15 mouse cellular contexts compared by ENCODE assay signal in the genomic region with DNA sequence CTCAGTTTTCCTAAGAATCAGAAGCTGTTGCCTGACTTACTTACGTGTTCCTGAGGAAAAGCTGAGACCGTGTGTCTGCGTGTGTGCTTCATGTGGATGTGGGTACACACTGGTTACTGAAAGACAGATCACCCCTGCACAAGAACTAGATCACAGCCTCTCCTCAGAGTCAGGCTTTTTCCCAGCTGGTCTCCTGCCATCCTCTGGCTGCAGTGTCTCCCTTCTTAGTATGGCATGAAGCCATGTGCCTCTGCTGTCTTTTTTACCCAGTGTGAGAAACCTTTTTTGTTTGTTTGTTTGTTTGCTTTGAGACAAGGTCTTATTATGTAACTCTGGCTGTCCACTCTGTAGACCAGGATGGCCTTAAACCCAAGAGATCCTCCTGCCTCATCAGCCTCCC. TPM values are rescaled to one million over a fixed set of nuclear protein-coding genes. Genes with fewer than 3 reads are reported as not detected.
DNase-seq lines count a peak whose midpoint lies in the region; ATAC-seq and TF ChIP-seq lines count a peak whose summit lies in the region.
"Had no signal": no experiment of that assay in that cellular context is flagged by ENCODE, and none has a peak within 500 bp of the region (broad histone marks: within the 10 kb centered on the region; RNA-seq: fewer than 3 reads in every experiment).

No protein-coding gene starts in this region.

- H3K27me3 ChIP-seq in erythroblast, embryonic 14.5 days (ENCODE audit: control insufficient read depth), result peaks cover 8% of the 10 kb centered on the region
- H3K27me3 ChIP-seq in lung, embryonic 14.5 days (ENCODE audit: insufficient read depth, low read length), result no peaks in the 10 kb centered on the region
- H3K27me3 ChIP-seq in forebrain, postnatal 0 days (ENCODE audit: insufficient read depth, low read length), result no peaks in the 10 kb centered on the region
- H3K27me3 ChIP-seq in midbrain, embryonic 15.5 days (replicated peaks), result no peaks in the 10 kb centered on the region
- H3K27me3 ChIP-seq: embryonic facial prominence, embryonic 15.5 days had no signal

- 87% methylated on average over 3 of the region's 3 CpGs for WGBS in lung, embryonic 14.5 days
- 85% methylated on average over 3 of the region's 3 CpGs for WGBS in forebrain, postnatal 0 days
- 95% methylated on average over 3 of the region's 3 CpGs for WGBS in midbrain, embryonic 15.5 days

- peak overlapping the region; percentile 94 for H3K4me3 ChIP-seq in erythroblast, embryonic 14.5 days (replicated peaks)
- H3K4me3 ChIP-seq in lung, embryonic 14.5 days (ENCODE audit: low read depth, low read length), result no peak overlapping the region
- H3K4me3 ChIP-seq in forebrain, postnatal 0 days (ENCODE audit: low read depth, low read length), result no peak overlapping the region
- no peak overlapping the region for H3K4me3 ChIP-seq in midbrain, embryonic 15.5 days

- H3K9ac ChIP-seq in lung, embryonic 14.5 days, result no peak overlapping the region
- no peak overlapping the region for H3K9ac ChIP-seq in forebrain, postnatal 0 days
- H3K9ac ChIP-seq in midbrain, embryonic 15.5 days, result no peak overlapping the region
- H3K9ac ChIP-seq: embryonic facial prominence, embryonic 15.5 days had no signal

- H3K4me1 ChIP-seq in erythroblast, embryonic 14.5 days (ENCODE audit: control insufficient read depth), result peaks cover 75% of the 10 kb centered on the region
- no peaks in the 10 kb centered on the region for H3K4me1 ChIP-seq in lung, embryonic 14.5 days (ENCODE audit: insufficient read depth)
- H3K4me1 ChIP-seq in forebrain, postnatal 0 days (ENCODE audit: insufficient read depth), result peaks cover 12% of the 10 kb centered on the region; the same call in 1 of the 2 replicates
- H3K4me1 ChIP-seq in midbrain, embryonic 15.5 days, result peaks cover 56% of the 10 kb centered on the region

- H3K9me3 ChIP-seq in erythroblast, embryonic 14.5 days (ENCODE audit: control insufficient read depth, low read length), result no peaks in the 10 kb centered on the region
- no peaks in the 10 kb centered on the region for H3K9me3 ChIP-seq in lung, embryonic 14.5 days (ENCODE audit: low read depth, low read length)
- no peaks in the 10 kb centered on the region for H3K9me3 ChIP-seq in forebrain, postnatal 0 days (ENCODE audit: low read length)
- H3K9me3 ChIP-seq in midbrain, embryonic 15.5 days, result no peaks in the 10 kb centered on the region
- H3K9me3 ChIP-seq: embryonic facial prominence, embryonic 15.5 days had no signal

- TF ChIP-seq CTCF in lung, embryonic 14.5 days (IDR thresholded peaks at IDR 0.05; ENCODE audit: low read depth), result no peak
- no peak for TF ChIP-seq CTCF in forebrain, postnatal 0 days (IDR thresholded peaks at IDR 0.05; ENCODE audit: low read depth)

- no peak for ATAC-seq in erythroblast, adult 5-6 weeks (replicated peaks; ENCODE audit: low FRiP score, poor library complexity, severe bottlenecking)
- ATAC-seq in lung, embryonic 14.5 days (ENCODE audit: insufficient read depth), result no peak
- no peak for ATAC-seq in forebrain, postnatal 0 days
- no peak for ATAC-seq in midbrain, embryonic 15.5 days (replicated peaks)
- ATAC-seq: intestine, embryonic 16.5 days had no signal

- no peak overlapping the region for H3K27ac ChIP-seq in lung, embryonic 14.5 days (ENCODE audit: low read depth)
- no peak overlapping the region for H3K27ac ChIP-seq in forebrain, postnatal 0 days (ENCODE audit: low read depth, low read length)
- H3K27ac ChIP-seq in midbrain, embryonic 15.5 days, result no peak overlapping the region
- H3K27ac ChIP-seq: embryonic facial prominence, embryonic 15.5 days; macrophage had no signal

- H3K4me2 ChIP-seq in lung, embryonic 14.5 days, result 0 out of 2 replicates have a peak overlapping the region, but pooled peaks have one; percentile 4
- peak overlapping the region; percentile 49; the same call in 1 of the 2 replicates for H3K4me2 ChIP-seq in forebrain, postnatal 0 days (ENCODE audit: low read depth)
- H3K4me2 ChIP-seq in midbrain, embryonic 15.5 days, result peak overlapping the region; percentile 69; the same call in 1 of the 2 replicates

- H3K36me3 ChIP-seq in erythroblast, embryonic 14.5 days (ENCODE audit: control insufficient read depth), result peaks cover 57% of the 10 kb centered on the region
- 0 out of 2 replicates have a peak, but pooled peaks cover 3% of the 10 kb centered on the region for H3K36me3 ChIP-seq in lung, embryonic 14.5 days (ENCODE audit: insufficient read depth)
- no peaks in the 10 kb centered on the region for H3K36me3 ChIP-seq in forebrain, postnatal 0 days (ENCODE audit: insufficient read depth)
- H3K36me3 ChIP-seq in midbrain, embryonic 15.5 days (replicated peaks), result no peaks in the 10 kb centered on the region
- H3K36me3 ChIP-seq: embryonic facial prominence, embryonic 15.5 days had no signal

- no peak for DNase-seq in lung, embryonic 14.5 days
- no peak for DNase-seq in lung, adult 18-20 months
- no peak for DNase-seq in forebrain, postnatal 0 days
- no peak for DNase-seq in kidney, adult 11 months
- DNase-seq in adrenal gland, postnatal 25 days, result no peak
- DNase-seq: right cerebral cortex, postnatal 14 days; thymus, postnatal 36 days had no signal

RNA-seq across cellular contexts. Expression of a gene that starts 2.0 kb away (rescaled TPM):
- polyA plus RNA-seq in erythroblast, embryonic 14.5 days (2012), result 71.6 and 80.5 TPM in 2 replicates
- 473 and 508 TPM in 2 replicates for total RNA-seq in erythroblast, adult 5-6 weeks (2015; ENCODE audit: low replicate concordance)
- total RNA-seq in erythroblast, adult 5-6 weeks (2017; ENCODE audit: low replicate concordance), result 800 and 935 TPM in 2 replicates
- polyA plus RNA-seq in lung, embryonic 14.5 days (2014; fragmentation: Nextera tagmentation; extraction: Ambion mirVana), result 17.4 and 22.8 TPM in 2 replicates
- 81.3 and 94.1 TPM in 2 replicates for total RNA-seq in forebrain, postnatal 0 days (2014; rRNA removed)
- 26.6 and 32.1 TPM in 2 replicates for polyA plus RNA-seq in forebrain, postnatal 0 days (2015; fragmentation: Nextera tagmentation; extraction: Ambion mirVana)
- 31.4 and 36.6 TPM in 2 replicates for polyA plus RNA-seq in midbrain, embryonic 15.5 days (2015; fragmentation: Nextera tagmentation; extraction: Ambion mirVana)
- 32.7 and 34.1 TPM in 2 replicates for total RNA-seq in adrenal gland, postnatal 25 days (2021)

RNA-seq across cellular contexts. Expression of a gene that starts 7.0 kb away (rescaled TPM):
- polyA plus RNA-seq in erythroblast, embryonic 14.5 days (2012), result not detected in 2 replicates
- total RNA-seq in erythroblast, adult 5-6 weeks (2015; ENCODE audit: low replicate concordance), result not detected in 2 replicates
- total RNA-seq in erythroblast, adult 5-6 weeks (2017; ENCODE audit: low replicate concordance), result not detected in 2 replicates
- polyA plus RNA-seq in lung, embryonic 14.5 days (2014; fragmentation: Nextera tagmentation; extraction: Ambion mirVana), result not detected in 2 replicates
- total RNA-seq in forebrain, postnatal 0 days (2014; rRNA removed), result 0.31 and 0.62 TPM in 2 replicates
- 0.88 and 0.89 TPM in 2 replicates for polyA plus RNA-seq in forebrain, postnatal 0 days (2015; fragmentation: Nextera tagmentation; extraction: Ambion mirVana)
- 0.33 and 0.45 TPM in 2 replicates for polyA plus RNA-seq in midbrain, embryonic 15.5 days (2015; fragmentation: Nextera tagmentation; extraction: Ambion mirVana)
- total RNA-seq in adrenal gland, postnatal 25 days (2021), result not detected in 2 replicates
- total RNA-seq: gastrocnemius, adult 8-10 months had no signal
- polyA plus RNA-seq: embryonic facial prominence, embryonic 15.5 days; intestine, embryonic 16.5 days; large intestine, adult 2 months; macrophage had no signal

RNA-seq across cellular contexts. Expression of a gene that starts 47.5 kb away (rescaled TPM):
- 1.6 and 1.8 TPM in 2 replicates for polyA plus RNA-seq in erythroblast, embryonic 14.5 days (2012)
- total RNA-seq in erythroblast, adult 5-6 weeks (2015; ENCODE audit: low replicate concordance), result 2.3 and 5.0 TPM in 2 replicates
- total RNA-seq in erythroblast, adult 5-6 weeks (2017; ENCODE audit: low replicate concordance), result 2.8 and 3.2 TPM in 2 replicates
- 8.9 and 9.8 TPM in 2 replicates for polyA plus RNA-seq in lung, embryonic 14.5 days (2014; fragmentation: Nextera tagmentation; extraction: Ambion mirVana)
- 1.6 and 1.9 TPM in 2 replicates for total RNA-seq in forebrain, postnatal 0 days (2014; rRNA removed)
- polyA plus RNA-seq in forebrain, postnatal 0 days (2015; fragmentation: Nextera tagmentation; extraction: Ambion mirVana), result 0.75 and 0.97 TPM in 2 replicates
- polyA plus RNA-seq in midbrain, embryonic 15.5 days (2015; fragmentation: Nextera tagmentation; extraction: Ambion mirVana), result 0.83 TPM in 2 replicates
- 17.7 and 24.6 TPM in 2 replicates for total RNA-seq in adrenal gland, postnatal 25 days (2021)

RNA-seq across cellular contexts. Expression of a gene that starts 48.6 kb away (rescaled TPM):
- polyA plus RNA-seq in erythroblast, embryonic 14.5 days (2012), result 13.6 and 14.3 TPM in 2 replicates
- 14.2 and 15.9 TPM in 2 replicates for total RNA-seq in erythroblast, adult 5-6 weeks (2015; ENCODE audit: low replicate concordance)
- 45.3 and 46.3 TPM in 2 replicates for total RNA-seq in erythroblast, adult 5-6 weeks (2017; ENCODE audit: low replicate concordance)
- polyA plus RNA-seq in lung, embryonic 14.5 days (2014; fragmentation: Nextera tagmentation; extraction: Ambion mirVana), result 4.0 and 5.5 TPM in 2 replicates
- 12.7 and 13.8 TPM in 2 replicates for total RNA-seq in forebrain, postnatal 0 days (2014; rRNA removed)
- 8.7 and 10.2 TPM in 2 replicates for polyA plus RNA-seq in forebrain, postnatal 0 days (2015; fragmentation: Nextera tagmentation; extraction: Ambion mirVana)
- polyA plus RNA-seq in midbrain, embryonic 15.5 days (2015; fragmentation: Nextera tagmentation; extraction: Ambion mirVana), result 5.3 and 7.3 TPM in 2 replicates
- 0.57 and 1.5 TPM in 2 replicates for total RNA-seq in adrenal gland, postnatal 25 days (2021)

Comparison
In these comparisons a context has a peak if more than half of its experiments do, and no peak if none do; other contexts are left out.
1. H3K4me2 ChIP-seq: peak in every context shown above with its lines; median percentile 69 in midbrain, embryonic 15.5 days; 49 in forebrain, postnatal 0 days; 4 in lung, embryonic 14.5 days.